Mouse (Mus musculus) gastrocnemius, adult 18-20 months (tissue): ENCODE measurements at regions not wholly inside any gene's neighbourhood (a gene's known extent, or its start where the extent isn't known, plus 50 kb on each side); places are given as distances from the start of the nearest gene placed in this dataset.

Source experiments
- DNase-seq: peaks from one replicate; pipeline ENCODE4 v3.0.0; 2021; ENCODE audit warnings: low spot score

DNA sequence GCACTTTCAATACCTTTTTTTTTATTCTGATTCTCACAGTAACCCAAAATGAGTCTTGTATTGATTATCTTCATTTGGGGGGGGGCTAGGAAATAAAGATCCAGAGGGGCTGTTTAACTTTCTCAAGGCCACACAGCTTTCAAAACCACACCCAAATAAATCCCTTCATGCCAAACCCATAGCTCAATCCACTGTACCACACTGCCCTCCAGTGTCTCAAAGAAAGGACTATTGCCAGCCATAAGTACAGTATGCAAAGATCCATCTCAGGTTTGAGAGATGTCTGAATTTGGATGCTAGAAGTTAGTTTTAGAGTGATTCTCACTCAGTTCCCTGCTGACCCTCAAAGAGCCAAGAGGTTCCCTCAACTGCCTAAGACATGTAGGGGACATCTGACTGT is 120.1 kb upstream of the Gm26657 start:
- DNase-seq, result no peak

DNA sequence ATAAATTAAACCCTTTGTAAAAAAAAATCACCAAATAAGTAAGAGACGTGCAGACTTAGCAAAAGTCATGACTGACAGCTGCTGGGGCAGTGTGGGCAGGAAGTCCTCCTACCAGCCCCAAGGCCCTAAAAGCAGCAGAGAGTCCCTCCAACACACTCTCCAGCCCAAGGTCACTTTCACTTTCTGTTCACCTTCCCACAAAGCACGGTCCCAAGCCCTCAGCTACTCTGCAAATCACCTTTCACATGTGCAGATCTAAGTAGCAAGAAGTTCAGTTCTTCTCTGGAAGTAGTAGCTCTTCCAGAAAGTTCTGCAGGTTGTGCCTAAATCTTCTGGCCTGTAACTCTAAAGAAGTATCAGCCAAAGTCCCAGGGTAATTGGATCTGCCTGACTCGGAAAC is 120.8 kb upstream of the Gm26657 start:
- DNase-seq, result no peak

DNA sequence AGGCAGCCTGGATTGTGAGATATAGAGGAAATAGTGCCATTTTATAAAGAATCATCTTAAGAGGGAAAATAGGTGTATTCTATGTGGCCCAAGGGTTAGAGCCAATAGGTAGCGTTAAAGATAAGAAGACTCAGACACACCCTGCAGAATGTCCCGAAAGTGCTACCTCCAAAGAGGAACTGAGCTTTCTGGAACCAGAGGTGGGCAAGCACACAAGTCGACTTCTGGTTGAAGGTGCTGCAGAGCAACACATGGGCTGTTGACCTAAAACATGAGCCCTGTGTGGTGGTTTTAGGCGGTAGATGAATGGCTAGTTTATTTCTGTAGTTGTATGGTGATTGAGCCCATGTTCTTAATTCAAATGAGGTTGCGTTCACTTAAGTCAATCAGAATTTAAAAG is 121.4 kb upstream of the Gm26657 start:
- no peak for DNase-seq

DNA sequence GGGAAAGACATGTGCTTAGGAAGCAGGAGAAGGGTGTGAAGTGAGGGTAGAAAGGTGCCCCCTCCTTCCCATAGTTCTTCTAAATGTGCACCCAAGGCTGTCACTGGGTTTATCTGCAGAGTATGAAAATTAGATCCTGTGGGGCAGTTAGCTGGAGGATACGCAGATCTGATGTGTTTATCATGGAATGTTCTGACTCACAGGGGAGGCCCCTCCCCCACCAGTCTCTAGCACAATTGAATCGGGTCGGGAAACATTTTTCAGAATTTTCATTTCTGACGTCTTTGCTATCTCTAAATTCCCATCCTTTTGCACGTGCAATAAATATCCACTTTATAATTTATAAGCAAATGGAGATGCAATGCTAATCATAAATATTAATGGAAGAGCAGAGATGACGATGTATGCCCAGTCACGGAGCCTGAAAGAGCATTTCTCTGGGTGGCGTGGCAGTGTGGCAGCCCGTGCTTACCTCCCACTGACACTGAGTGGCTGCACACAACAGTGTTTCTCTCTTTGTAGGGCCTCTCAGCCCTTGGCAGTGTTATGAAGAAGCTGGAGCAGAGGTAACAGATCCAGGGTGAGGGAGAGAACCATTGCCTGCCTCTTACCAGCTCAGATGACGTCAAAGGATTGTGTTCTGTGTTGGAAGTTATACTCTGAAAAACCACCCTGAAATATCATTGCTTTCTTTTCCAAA is 122.1 kb upstream of the Gm26657 start:
- DNase-seq, result no peak

DNA sequence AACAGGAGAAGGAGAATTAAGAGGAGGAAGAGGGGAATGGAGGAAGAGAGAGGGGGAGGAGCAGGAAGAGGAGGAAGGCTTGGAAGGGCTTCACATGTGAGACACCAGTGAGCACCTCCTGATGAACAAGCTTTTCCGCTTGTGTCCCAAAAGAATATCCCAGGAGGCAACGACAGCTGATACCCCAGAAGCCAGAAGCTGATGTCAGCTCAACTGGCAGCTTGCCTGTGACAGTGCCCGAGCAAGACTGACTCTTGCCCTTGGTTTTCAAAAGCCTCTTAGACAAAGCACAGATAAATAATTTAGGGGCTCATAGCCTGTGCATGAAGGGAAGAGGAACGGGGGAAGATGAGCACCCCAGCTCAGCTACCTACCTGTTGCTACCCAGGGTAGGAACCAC is 127.5 kb upstream of the Gm26657 start:
- peak; percentile 37 for DNase-seq

DNA sequence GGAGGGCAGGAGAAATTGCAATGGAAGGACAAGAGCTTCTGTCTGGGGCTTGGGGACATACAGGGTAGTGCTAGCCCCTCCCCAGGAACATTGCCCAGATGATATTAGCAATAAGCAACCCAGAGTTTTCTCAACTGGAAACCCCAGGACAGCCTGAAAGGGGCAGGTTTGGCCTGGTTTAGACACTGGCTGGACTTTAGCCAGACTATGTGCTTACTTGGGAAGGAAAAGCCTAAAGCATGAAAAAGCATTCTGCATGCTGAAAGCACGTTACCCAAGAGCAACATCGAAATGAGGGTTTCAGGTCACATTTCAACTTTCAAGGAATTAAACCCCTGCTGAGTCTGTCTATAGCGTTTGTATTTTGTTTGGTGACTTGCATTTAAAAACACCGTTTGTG is 128.1 kb upstream of the Gm26657 start:
- peak; percentile 9 for DNase-seq

DNA sequence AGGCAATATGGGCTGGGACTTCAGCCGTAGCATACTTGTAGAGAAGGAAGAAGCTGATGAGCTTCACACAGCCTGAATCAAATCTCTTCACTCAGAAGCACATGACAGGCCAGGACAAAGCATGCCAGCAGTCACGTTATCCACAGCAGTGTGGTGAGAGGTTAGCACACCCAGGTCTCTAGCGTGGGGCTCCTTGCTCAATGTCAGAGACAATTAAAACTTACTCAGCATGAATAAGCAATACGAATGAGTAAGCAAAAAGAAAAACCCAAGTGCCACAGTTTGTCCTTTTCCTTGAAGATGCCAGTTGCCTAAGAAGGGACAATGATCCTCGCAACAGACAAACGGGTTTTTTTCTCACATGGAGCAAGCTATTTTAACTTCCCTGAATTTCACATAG is 129.6 kb upstream of the Gm26657 start:
- no peak for DNase-seq

DNA sequence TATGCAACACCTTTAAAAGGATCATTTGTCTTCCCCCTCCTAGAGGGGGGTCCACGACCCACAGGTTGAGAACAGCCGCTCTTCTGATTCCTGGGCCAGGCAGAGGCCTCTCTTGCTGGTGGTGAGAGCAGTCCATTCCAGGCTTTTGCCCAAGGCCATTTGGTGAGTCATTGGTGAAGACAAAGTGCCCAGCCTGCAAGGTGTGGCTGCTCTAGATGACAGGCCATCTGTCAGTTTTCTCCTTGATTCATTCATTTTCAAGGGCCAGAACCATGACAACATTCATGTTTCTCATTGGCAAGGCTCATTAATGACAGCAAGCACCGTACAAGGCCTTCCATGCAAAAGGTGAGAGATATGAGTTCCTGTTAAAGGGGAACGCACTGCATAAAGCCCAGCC is 131.2 kb upstream of the Gm26657 start:
- DNase-seq, result no peak

DNA sequence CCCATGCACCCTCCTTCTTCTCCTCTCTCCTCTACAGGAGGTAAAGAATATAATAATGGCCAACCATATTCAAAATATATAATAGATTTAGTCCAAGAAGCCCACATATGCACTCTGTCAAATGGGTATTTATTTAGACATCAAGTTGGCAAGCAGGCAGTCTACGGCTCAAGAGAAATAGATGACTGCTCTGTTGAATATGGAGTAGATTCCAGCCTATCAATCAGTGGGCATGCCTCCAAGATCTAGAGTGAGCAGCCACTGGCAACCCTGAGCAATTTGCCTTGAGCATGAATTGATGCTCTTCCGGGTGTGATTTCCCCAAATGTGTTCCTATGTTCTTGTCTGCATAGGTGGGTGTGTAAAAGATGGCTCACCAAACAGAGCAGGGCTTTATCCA is 141.5 kb upstream of the Gm26657 start:
- no peak for DNase-seq

DNA sequence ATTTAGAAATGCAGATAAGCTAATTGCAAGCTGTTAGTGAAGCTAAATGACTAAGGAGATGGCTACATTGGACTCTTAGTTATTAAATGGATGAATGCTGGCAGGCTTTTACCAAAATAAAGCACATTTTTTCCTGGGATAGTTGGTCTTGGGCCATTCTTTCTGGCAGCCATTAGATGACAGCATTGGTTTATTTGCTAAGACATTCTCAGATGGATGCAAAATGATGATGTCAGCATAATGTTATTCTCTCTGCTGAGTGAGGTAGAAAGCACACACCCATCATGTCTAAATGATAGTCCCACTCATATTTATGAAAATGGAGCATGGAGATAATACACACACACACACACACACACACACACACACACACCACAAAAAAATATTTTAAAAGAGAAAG is 141.9 kb upstream of the Gm26657 start:
- peak; percentile 44 for DNase-seq

DNA sequence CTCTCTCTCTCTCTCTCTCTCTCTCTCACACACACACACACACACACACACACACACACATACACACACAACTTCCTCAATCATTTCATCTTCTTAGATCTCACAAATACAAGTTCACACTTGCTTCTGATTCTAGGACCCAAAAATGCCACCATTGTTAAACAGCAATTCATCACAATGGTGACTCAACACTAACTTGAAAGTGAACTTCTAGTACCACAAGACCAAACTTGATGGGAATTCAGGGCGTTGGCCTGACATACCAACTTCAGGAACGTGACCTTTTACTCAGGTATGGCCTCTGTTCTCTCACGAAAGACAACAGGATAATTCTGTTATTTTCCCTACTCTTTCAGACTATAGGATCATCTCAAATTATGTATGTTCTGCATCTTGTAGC is 157.5 kb upstream of the Gm26657 start:
- no peak for DNase-seq

DNA sequence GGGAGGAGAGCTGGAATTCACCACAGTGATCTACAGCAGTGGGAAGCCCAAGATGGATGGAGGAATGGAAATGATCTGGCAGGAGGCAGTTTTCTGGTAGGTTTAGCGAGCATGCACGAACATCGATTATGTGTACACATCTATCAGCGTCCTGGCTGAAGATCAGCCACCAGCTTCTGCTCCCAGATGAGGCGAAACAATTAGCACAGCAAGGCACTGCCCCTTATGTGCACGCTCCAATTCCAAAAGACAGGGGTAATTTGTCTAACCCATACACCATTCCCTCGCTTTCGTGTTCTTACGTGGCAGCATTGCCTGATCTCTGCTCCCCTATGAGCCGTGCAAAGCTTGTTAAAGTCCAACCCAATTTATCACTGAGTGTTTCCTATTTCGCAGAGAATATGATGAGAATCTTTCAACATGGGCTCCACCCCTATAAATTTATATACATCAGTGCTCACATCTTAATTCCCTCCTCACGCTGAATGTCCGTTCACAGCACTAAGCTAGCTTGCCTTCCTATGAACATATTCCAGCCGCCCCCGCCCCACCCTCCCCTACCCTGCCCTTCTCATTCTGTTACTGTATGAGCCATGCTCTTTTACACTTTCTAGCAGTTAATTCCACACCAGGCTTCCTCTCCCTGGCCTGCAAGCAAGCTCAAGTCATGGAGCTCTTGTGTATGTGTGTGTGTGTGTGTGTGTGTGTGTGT is 162.9 kb upstream of the Gm26657 start:
- no peak for DNase-seq

DNA sequence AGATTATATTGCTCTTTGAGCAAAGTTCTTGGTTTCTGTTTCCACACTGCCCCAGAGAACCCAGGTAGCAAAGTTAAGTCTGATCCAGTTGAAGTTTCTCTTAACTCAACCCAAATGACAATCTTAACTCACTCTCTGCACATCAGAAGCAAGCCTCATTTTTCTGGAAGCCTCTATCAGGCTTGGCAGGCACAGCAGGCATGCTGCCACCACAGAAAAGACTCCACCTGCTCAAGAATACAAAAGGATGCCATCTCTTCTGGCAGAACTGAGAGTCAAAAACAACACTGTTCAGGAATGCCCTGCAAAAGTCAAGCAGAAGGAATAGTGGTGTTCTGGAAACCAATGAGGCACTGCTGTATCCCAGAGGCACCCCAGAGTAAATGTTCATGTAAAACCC is 187.7 kb upstream of the Gm26657 start:
- no peak for DNase-seq

DNA sequence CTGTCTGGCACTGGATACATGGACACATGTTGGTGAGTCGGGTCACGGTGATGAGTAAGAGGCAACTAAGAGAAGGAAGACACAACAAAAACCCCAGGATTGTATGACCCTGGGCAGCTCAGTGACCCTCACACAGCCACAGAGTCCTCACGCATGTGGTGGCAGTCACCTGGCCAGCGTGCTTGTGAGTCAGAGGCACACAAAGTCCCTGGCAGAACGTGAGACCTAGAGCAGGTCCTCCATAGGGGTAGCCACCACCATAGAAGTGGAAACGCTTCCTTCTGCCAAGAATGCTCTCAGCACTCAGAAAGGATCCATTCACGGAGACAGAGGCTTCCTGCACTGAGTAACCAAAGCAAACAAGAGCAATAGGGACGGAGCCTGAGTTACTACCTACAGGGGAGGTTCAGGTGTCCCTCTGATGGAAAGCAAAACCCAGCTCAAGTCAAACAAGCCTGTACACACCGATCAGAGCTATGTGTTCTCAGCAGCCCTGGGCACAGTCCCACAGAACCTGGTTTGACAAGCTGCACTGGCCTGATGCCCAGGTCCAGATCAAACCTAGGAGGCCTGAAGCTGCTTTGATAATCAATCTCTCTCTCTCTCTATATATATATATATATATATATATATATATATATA is 206.4 kb upstream of the Gm26657 start:
- no peak for DNase-seq

DNA sequence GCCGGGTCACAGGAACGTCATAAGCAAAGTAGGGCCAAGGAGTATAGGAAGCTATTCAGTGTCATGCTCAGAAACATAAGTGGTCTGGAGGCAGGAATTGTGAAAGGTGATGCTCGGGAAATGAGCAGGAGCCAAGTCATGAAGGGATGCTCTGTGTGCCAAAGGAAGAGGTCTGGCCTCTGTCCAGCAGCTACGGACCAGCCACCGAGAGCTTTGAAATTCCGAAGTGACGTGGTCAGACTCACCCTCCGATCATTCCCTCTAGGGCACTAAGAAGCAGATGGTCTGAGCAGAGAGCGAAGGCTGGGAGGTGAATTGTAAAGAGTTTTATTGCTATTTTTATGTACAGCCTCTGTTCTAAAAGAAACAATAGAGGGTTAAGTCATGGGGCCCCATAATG is 206.9 kb upstream of the Gm26657 start:
- no peak for DNase-seq

DNA sequence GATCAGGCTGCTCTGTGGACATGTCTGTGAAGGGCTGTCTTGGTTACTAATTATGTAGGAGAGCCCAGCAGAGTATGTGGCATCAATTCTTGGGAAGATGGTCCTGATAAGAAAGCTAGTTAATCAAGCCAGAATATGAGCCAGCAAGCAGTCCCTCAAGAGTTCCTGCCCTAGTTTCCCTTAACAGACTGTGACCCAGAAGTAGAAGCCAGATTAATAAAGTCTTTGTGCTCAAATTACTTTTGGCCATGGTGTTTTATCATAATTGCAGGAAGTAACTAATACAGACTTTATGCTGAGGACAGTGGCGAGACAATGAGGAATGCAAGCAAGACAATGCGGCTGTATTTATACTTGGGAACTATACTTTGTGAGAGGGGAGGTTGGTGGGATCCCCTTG is 211.3 kb upstream of the Gm26657 start:
- no peak for DNase-seq

DNA sequence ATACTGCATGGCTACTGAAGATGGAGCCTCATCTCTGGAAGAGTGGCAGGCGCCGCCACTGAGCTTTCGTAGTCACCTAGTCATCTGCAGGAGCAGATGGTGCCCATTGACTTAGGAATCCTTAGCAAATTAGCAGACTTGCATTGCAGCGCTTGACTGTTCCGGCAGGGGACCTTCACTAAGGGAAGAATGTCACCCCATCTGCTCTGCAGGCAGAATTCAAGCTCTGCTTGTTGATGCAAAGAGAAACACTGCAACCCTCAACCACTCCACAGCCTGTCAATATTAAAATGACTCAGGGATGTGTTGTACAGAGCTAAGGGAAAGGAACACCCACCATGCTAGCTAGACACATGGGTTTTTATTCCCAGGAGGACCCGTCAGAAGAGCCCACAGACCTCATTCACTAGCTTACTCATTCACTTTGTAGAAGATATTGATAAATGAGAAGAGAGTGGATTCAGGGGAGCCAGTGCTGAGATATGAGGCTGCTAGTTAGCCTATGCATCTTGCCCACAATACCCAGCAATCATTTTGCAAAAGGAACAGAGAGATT is 215.4 kb upstream of the Gm26657 start:
- DNase-seq, result no peak

DNA sequence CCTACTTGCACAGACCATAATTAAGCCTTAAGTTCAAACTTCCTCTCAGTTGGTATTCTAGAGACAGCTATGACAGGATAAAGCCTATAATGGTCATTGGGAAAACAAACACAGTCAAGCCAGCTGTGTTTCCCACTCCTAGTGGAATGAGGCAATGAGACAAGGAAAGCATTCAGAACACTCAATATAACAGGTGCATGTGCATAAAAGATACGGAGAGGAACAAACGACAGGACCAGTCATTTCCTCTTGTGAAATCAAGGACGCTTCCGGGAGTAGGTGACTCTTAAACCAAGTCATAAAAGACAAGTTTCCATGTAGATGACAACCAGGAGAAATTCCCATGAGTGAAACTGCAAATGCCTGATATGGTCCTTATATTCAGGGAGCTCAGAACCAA is 232.1 kb upstream of the Gm26657 start:
- DNase-seq, result no peak

DNA sequence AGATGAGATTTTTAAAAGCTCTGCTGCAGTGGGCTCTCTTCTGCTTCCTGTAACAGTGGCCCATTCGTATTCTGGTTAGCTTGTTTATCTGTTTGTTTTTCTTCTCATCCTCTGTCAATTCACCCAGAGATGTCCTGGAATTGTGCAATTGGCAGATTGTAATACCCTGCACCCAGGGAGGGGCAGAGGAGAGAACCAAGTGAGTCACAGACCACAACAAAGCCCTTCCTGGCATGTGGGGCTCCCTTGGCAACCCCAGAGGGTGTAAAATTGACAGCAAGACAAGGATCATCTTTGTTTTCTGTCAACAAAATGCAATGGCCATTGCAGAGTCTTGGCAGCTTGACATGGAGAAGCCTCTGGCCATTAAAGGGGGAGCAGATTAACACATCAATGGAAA is 233.1 kb upstream of the Gm26657 start:
- no peak for DNase-seq

DNA sequence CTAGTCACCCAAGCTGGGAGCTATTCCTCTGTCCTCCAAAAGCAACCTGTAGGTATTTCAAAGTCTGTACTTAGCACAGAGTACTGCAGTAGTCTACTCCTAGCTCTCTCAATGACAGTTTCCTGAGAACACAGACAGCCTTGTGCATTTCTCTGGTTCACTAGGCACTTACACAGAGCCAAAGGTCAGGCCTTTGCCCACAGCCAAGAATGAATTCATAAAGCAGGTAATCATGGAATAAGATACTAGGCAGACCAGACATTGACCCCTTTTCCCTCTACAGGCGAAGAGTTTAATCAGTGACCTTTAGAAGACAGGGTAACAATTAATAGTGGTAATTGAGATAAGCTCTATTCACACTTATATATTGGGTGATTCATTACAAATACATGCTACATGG is 233.8 kb upstream of the Gm26657 start:
- DNase-seq, result no peak

DNA sequence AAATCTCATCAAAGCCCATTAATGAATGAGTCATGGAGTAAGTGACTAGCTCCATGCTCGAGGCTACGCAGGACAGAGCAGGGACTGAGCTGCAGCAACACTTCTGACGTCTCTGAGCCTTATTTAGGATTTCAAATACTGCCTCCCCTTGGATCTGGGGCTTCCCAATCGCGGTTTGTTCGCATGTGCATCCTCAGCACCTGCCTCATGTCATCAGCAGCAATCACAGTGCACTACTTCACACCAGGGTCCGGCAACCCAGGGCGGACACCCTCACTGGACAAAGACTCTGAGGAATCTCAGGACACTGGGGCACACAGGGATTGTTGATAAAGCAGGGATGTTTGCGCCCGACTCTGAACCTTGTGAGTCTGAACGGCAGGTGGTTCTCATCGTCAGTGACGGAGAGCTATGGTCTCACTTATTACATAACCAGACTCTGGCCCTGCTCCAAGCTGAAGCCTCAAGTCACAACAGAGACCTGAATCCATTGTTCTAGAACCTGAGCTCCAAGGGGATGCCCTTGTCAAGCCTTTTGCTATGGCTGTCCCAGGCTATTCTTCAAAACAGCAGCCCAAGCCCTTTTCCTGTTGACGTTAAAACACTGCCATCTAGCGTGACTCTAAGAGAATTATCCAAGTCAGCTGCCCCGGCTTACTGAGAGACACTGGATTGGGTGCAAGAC is 247.2 kb upstream of the Gm26657 start:
- DNase-seq, result peak; percentile 71

DNA sequence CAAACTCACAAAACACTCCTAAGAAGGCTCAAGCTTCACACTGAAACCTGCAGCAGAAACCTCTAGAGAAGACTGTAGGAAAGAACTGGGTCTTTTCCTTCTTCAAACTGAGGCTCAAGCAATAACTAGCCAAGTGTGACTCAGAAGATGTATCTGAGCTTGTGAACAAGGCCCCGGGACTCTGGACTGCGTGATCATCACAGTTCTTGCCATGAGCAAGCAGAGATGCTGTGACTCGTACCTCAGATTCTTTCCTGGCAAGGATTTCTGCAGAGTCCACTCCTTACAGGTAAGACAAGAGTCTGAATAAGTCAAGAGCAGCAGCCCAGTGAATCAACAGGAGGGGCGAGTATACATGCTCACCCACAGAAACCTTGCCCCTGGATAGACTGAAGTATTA is 250.5 kb upstream of the Gm26657 start:
- DNase-seq, result no peak
